Mouse (Mus musculus) limb, embryonic 14.5 days (tissue): ENCODE measurements around the gene Optn. TPM values are rescaled to one million over a fixed set of nuclear protein-coding genes. Genes with fewer than 3 reads are reported as not detected.
"Not testable (repeated sequence)": the region's sequence is repeated elsewhere in the genome, so short reads cannot be mapped to it uniquely, and the experiment has no call there.

Source experiments
- ATAC-seq: fragments of 200-750 bp; cut with Nextera tagmentation; 2 replicates; pipeline ENCODE4 v1.8.0; 2017; ENCODE audit warnings: low read depth, moderate number of reproducible peaks, moderate TSS enrichment; ENCODE audit not compliant: low FRiP score
- DNase-seq: peaks from one replicate; pipeline ENCODE4 v3.0.0-alpha.2; 2015; ENCODE audit warnings: low spot score
- H3K27ac ChIP-seq: fragments of 300-500 bp; sonication (generic); replicated peaks from 2 replicates; pipeline ENCODE4 v1.5.1; 2014; ENCODE audit warnings: low read depth, mild to moderate bottlenecking, low read length, moderate library complexity, mixed read lengths
- H3K27me3 ChIP-seq: fragments of 300-500 bp; sonication (generic); 2 replicates; pipeline ENCODE4 v1.6.1; 2014; ENCODE audit warnings: low read length, mixed read lengths; ENCODE audit not compliant: control insufficient read depth, insufficient read depth
- H3K36me3 ChIP-seq: fragments of 300-500 bp; sonication (generic); 2 replicates; pipeline ENCODE4 v1.6.1; 2014; ENCODE audit warnings: mild to moderate bottlenecking, low read length, moderate library complexity, mixed read lengths; ENCODE audit not compliant: control insufficient read depth, insufficient read depth
- H3K4me1 ChIP-seq: fragments of 300-500 bp; sonication (generic); 2 replicates; pipeline ENCODE4 v1.6.1; 2014; ENCODE audit warnings: antibody characterized with exemption, low read length, mixed read lengths; ENCODE audit not compliant: control insufficient read depth, insufficient read depth
- H3K4me2 ChIP-seq: fragments of 300-500 bp; sonication (generic); replicated peaks from 2 replicates; pipeline ENCODE4 v1.6.1; 2014; ENCODE audit warnings: low read depth, mild to moderate bottlenecking, low read length, moderate library complexity; ENCODE audit not compliant: severe bottlenecking
- H3K4me3 ChIP-seq: fragments of 300-500 bp; sonication (generic); replicated peaks from 2 replicates; pipeline ENCODE4 v1.5.1; 2014; ENCODE audit warnings: low read length
- H3K9ac ChIP-seq: fragments of 300-500 bp; sonication (generic); 2 replicates; pipeline ENCODE4 v1.6.1; 2014; ENCODE audit warnings: mild to moderate bottlenecking, low read depth, low read length, moderate library complexity; ENCODE audit not compliant: severe bottlenecking
- H3K9me3 ChIP-seq: fragments of 300-500 bp; sonication (generic); 2 replicates; pipeline ENCODE4 v1.6.1; 2016; ENCODE audit warnings: low read length; ENCODE audit not compliant: control insufficient read depth
- POLR2A ChIP-seq: fragments of 200-500 bp; IDR thresholded peaks from 2 replicates; pipeline ENCODE4 v1.8.0; 2012; ENCODE audit warnings: inconsistent platforms, mild to moderate bottlenecking, moderate library complexity, borderline replicate concordance; ENCODE audit not compliant: insufficient read depth, insufficient read length; ENCODE audit errors: extremely low read depth
- WGBS: fragments of 180-500 bp; shearing (Covaris S2); extraction: QIAGEN DNeasy Blood & Tissue Kit; methylation state at CpG from one replicate; pipeline ENCODE4 v1.1.7; 2014; 5-methylcytosine and 5-hydroxymethylcytosine counted together
- polyA plus RNA-seq, 2 experiments: library from polyadenylated mRNA; depleted of rRNA in 1 of 2; stranded (reverse) in 1 of 2; unstranded in 1 of 2; fragments of >200 nt; fragmentation: Nextera tagmentation in 1 of 2; extraction: Ambion mirVana in 1 of 2; gene quantifications; 2 replicates each; pipeline versions ENCODE4 v1.2.1 to v1.2.3; 2012 to 2014

Optn gene
- polyA plus RNA-seq, 2 experiments, result 3.0 to 5.0 TPM

GRCm38 (mm10) chr2:5097786-5098445 lies 34.1 kb upstream of the Optn start:
- Histone ChIP-seq H3K9ac (peak overlapping the region; percentile 48; the same call in 1 of the 2 replicates), H3K4me2 (peak overlapping the region; percentile 50), H3K4me3 (peak overlapping the region; percentile 4), H3K36me3 (no peaks in the 10 kb centered on the region), H3K27ac (no peak overlapping the region), H3K27me3 (no peaks in the 10 kb centered on the region), H3K9me3 (no peaks in the 10 kb centered on the region), H3K4me1 (peaks cover 14% of the 10 kb centered on the region; the same call in 1 of the 2 replicates)
- TF ChIP-seq POLR2A, result no peak
- DNase-seq (peak; percentile 32), ATAC-seq (no peak; the same call in 1 of the 2 replicates)
- 16% methylated on average over 20 of the region's 20 CpGs for WGBS

GRCm38 (mm10) chr2:5095316-5095715 lies 31.5 kb upstream of the Optn start:
- no peak for DNase-seq
- WGBS, result 33% methylated on average over 1 of the region's 1 CpGs
- Histone ChIP-seq H3K4me1 (peaks cover 14% of the 10 kb centered on the region; the same call in 1 of the 2 replicates), H3K4me3 (no peak overlapping the region), H3K27ac (no peak overlapping the region), H3K9ac (no peak overlapping the region), H3K36me3 (no peaks in the 10 kb centered on the region), H3K27me3 (no peaks in the 10 kb centered on the region), H3K9me3 (no peaks in the 10 kb centered on the region), H3K4me2 (no peak overlapping the region)
- no peak for TF ChIP-seq POLR2A
- ATAC-seq, result no peak

GRCm38 (mm10) chr2:5094876-5095275 lies 31.0 kb upstream of the Optn start:
- Histone ChIP-seq H3K27ac (no peak overlapping the region), H3K9me3 (no peaks in the 10 kb centered on the region), H3K27me3 (no peaks in the 10 kb centered on the region), H3K9ac (no peak overlapping the region), H3K36me3 (no peaks in the 10 kb centered on the region), H3K4me1 (peaks cover 14% of the 10 kb centered on the region; the same call in 1 of the 2 replicates), H3K4me3 (no peak overlapping the region), H3K4me2 (no peak overlapping the region)
- DNase-seq (no peak), ATAC-seq (no peak)
- TF ChIP-seq POLR2A, result no peak
- WGBS, result 85% methylated on average over 5 of the region's 5 CpGs

- 72% methylated on average over 4 of the region's 4 CpGs for WGBS
- ATAC-seq, result not testable (repeated sequence)
These were observed 26.5 kb upstream of the Optn start for GRCm38 (mm10) chr2:5090385-5090784.

GRCm38 (mm10) chr2:5087667-5088066 lies 23.8 kb upstream of the Optn start:
- Histone ChIP-seq H3K9me3 (no peaks in the 10 kb centered on the region), H3K9ac (no peak overlapping the region), H3K27ac (no peak overlapping the region), H3K4me3 (no peak overlapping the region), H3K4me1 (no peaks in the 10 kb centered on the region), H3K4me2 (no peak overlapping the region), H3K27me3 (no peaks in the 10 kb centered on the region), H3K36me3 (no peaks in the 10 kb centered on the region)
- DNase-seq, result no peak
- 70% methylated on average over 3 of the region's 3 CpGs for WGBS
- no peak for ATAC-seq
- no peak for TF ChIP-seq POLR2A

More at GRCm38 (mm10) chr2:5090385-5090784, 26.5 kb upstream of the Optn start:
- H3K27me3 ChIP-seq, H3K36me3 ChIP-seq, H3K4me1 ChIP-seq, H3K4me2 ChIP-seq, H3K9ac ChIP-seq, H3K27ac ChIP-seq, H3K4me3 ChIP-seq, H3K9me3 ChIP-seq: not testable (repeated sequence)
- DNase-seq, result peak; percentile 21
